Comparison of ENCODE assay signal across 27 mouse cellular contexts in genomic region chr7:135542235-135542634, GRCm38 (mm10). TPM values are rescaled to one million over a fixed set of nuclear protein-coding genes. Genes with fewer than 3 reads are reported as not detected.
DNase-seq lines count a peak whose midpoint lies in the region; ATAC-seq lines count a peak whose summit lies in the region.
"Had no signal": no experiment of that assay in that cellular context is flagged by ENCODE, and none has a peak within 500 bp of the region (broad histone marks: within the 10 kb centered on the region; RNA-seq: fewer than 3 reads in every experiment).

No protein-coding gene starts in this region.

- DNase-seq in lung, postnatal 36 days = peak; percentile 22
- no peak for DNase-seq in lung, adult 18-20 months
- peak; percentile 70 to 82 for DNase-seq in thymus, postnatal 10 days (ENCODE audit: low spot score in 2 of 2)
- DNase-seq in kidney, postnatal 14 days = no peak
- DNase-seq in Muller cell, postnatal 12 days (ENCODE audit: inconsistent ontology term) = no peak
- DNase-seq in gastrocnemius, postnatal 25 days = no peak
- DNase-seq: adrenal gland, adult 2 months; cerebellum, adult 11 months; gastrocnemius, adult 2 months; heart, adult 18-20 months; heart, postnatal 4 days; kidney, adult 18-20 months; kidney, postnatal 36 days; layer of hippocampus, adult 9-11 months; liver; liver, postnatal 0 days; right cerebral cortex, postnatal 25 days had no signal

- ATAC-seq in CD4-positive, CD25-positive, alpha-beta regulatory T cell, adult 4 months = peak; percentile 90
- ATAC-seq in inflammation-experienced regulatory T-cells, adult 6 months = peak; percentile 92
- ATAC-seq: forebrain, embryonic 16.5 days; liver, postnatal 0 days had no signal

RNA-seq across cellular contexts. Expression of gene Ptpre, which starts 5.0 kb away (rescaled TPM):
- 10 to 100 TPM; 36.3 to 38.2 TPM for polyA plus RNA-seq in CD4-positive, CD25-positive, alpha-beta regulatory T cell, adult 4 months (2017; shearing (Covaris generic))
- 10 to 100 TPM; 29.3 to 32.2 (median 30.3) TPM for polyA plus RNA-seq in inflammation-experienced regulatory T-cells, adult 6 months (2017; shearing (Covaris generic))
- 1 to 10 TPM; 1.9 to 2.1 TPM for total RNA-seq in gastrocnemius, postnatal 25 days (2021)

RNA-seq across cellular contexts. Expression of gene Clrn3, which starts 13.8 kb away (rescaled TPM):
- not detected for polyA plus RNA-seq in CD4-positive, CD25-positive, alpha-beta regulatory T cell, adult 4 months (2017; shearing (Covaris generic))
- not detected for polyA plus RNA-seq in inflammation-experienced regulatory T-cells, adult 6 months (2017; shearing (Covaris generic))
- not detected for total RNA-seq in gastrocnemius, postnatal 25 days (2021)
- total RNA-seq: adrenal gland, adult 2 months; gastrocnemius, adult 2 months; heart, adult 18-20 months; heart, postnatal 4 days; left cerebral cortex, postnatal 14 days; megakaryocyte progenitor cell, adult 5-6 weeks had no signal
- polyA plus RNA-seq: adrenal gland, adult 2 months; embryonic facial prominence, embryonic 12.5 days; forebrain, embryonic 16.5 days; G1E; heart, embryonic 14.5 days; hindbrain, embryonic 16.5 days; liver, postnatal 0 days; neural tube, embryonic 13.5 days had no signal

Comparison
In these comparisons a context has a peak if more than half of its experiments do, and no peak if none do; other contexts are left out.
1. DNase-seq: peak in lung, postnatal 36 days (single experiment) and thymus, postnatal 10 days (2 of 2); none in lung, adult 18-20 months (0 of 2), kidney, postnatal 14 days (single experiment), Muller cell, postnatal 12 days (single experiment) and gastrocnemius, postnatal 25 days (single experiment).